Comparison of ENCODE assay signal across 11 mouse cellular contexts in the genomic region with DNA sequence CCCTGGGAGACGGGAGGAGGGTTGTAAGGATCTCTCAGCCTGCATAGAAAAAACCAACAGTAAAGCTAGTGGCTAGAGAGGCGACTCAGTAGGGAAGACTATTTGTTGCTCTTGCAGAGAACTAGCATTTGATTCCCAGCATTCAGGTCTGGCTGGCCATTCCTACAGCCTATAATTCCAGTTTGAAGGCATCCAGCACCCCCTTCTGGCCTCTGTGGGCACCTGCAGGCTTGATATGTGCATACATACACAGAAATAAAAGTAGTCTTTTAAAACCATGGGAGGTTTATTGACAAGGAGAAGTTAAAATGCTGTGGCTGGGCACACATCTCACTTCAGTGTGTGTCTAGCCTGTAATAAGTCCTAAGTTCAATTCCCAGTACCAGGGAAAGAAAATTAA. TPM values are rescaled to one million over a fixed set of nuclear protein-coding genes. Genes with fewer than 3 reads are reported as not detected.
DNase-seq lines count a peak whose midpoint lies in the region; ATAC-seq and TF ChIP-seq lines count a peak whose summit lies in the region.
"Had no signal": no experiment of that assay in that cellular context is flagged by ENCODE, and none has a peak within 500 bp of the region (broad histone marks: within the 10 kb centered on the region; RNA-seq: fewer than 3 reads in every experiment).

No protein-coding gene starts in this region.

- TF ChIP-seq EP300 in liver, postnatal 0 days (IDR thresholded peaks at IDR 0.05; ENCODE audit: low read depth): no peak

- no peak for TF ChIP-seq POLR2A in bone marrow macrophage, adult 2 months (IDR thresholded peaks at IDR 0.05; ENCODE audit: borderline replicate concordance, low read depth, low read length)

- no peaks in the 10 kb centered on the region for H3K9me3 ChIP-seq in E14TG2a.4 (ENCODE audit: low read length)
- no peaks in the 10 kb centered on the region for H3K9me3 ChIP-seq in liver, postnatal 0 days (ENCODE audit: low read length)
- H3K9me3 ChIP-seq: embryonic facial prominence, embryonic 13.5 days had no signal

- 88% methylated on average over 2 of the region's 2 CpGs for WGBS in liver, postnatal 0 days (ENCODE audit: insufficient replicate concordance)

- TF ChIP-seq CTCF in E14TG2a.4 (conservative IDR thresholded peaks at IDR 0.05; ENCODE audit: low read length): peak; percentile 57
- TF ChIP-seq CTCF in bone marrow macrophage, adult 2 months (IDR thresholded peaks at IDR 0.05; ENCODE audit: low read depth, low read length): peak; percentile 30; the same call in 1 of the 2 replicates
- peak; percentile 65 for TF ChIP-seq CTCF in liver, postnatal 0 days (IDR thresholded peaks at IDR 0.05; ENCODE audit: low read depth)

- ATAC-seq in liver, postnatal 0 days: no peak
- ATAC-seq in megakaryocyte, adult 5-6 weeks (ENCODE audit: poor library complexity, severe bottlenecking): no peak

- peak; percentile 17 to 25 for DNase-seq in kidney, postnatal 4 days
- DNase-seq in kidney, adult 11 months: no peak
- DNase-seq in liver, postnatal 0 days: no peak
- DNase-seq in left cerebral cortex, postnatal 14 days (ENCODE audit: low spot score in 2 of 2): no peak
- no peak for DNase-seq in adrenal gland, adult (ENCODE audit: inconsistent age in 2 of 2, low spot score in 1 of 2)
- DNase-seq: adrenal gland, adult 8-10 months had no signal

- no peak overlapping the region for H3K4me2 ChIP-seq in liver, postnatal 0 days (ENCODE audit: low read depth, low read length)
- H3K4me2 ChIP-seq: embryonic facial prominence, embryonic 13.5 days; heart, embryonic 11.5 days had no signal

- H3K9ac ChIP-seq in liver, postnatal 0 days (replicated peaks): no peak overlapping the region
- H3K9ac ChIP-seq: embryonic facial prominence, embryonic 13.5 days had no signal

- no peak overlapping the region for H3K27ac ChIP-seq in bone marrow macrophage, adult 2 months (ENCODE audit: insufficient read depth, low read depth, low read length)
- H3K27ac ChIP-seq in liver, postnatal 0 days (ENCODE audit: low read depth): no peak overlapping the region
- H3K27ac ChIP-seq: embryonic facial prominence, embryonic 13.5 days had no signal

- no peak overlapping the region for H3K4me3 ChIP-seq in E14TG2a.4 (replicated peaks; ENCODE audit: low read length)
- H3K4me3 ChIP-seq in bone marrow macrophage, adult 2 months (ENCODE audit: insufficient read depth, low read length): no peak overlapping the region
- H3K4me3 ChIP-seq in liver, postnatal 0 days (ENCODE audit: low read depth, low read length): no peak overlapping the region
- H3K4me3 ChIP-seq: embryonic facial prominence, embryonic 13.5 days had no signal

- H3K4me1 ChIP-seq in E14TG2a.4 (replicated peaks; ENCODE audit: low read depth, low read length): peaks cover 23% of the 10 kb centered on the region
- no peaks in the 10 kb centered on the region for H3K4me1 ChIP-seq in bone marrow macrophage, adult 2 months (ENCODE audit: control insufficient read depth, insufficient read depth, low read length)
- H3K4me1 ChIP-seq in liver, postnatal 0 days (ENCODE audit: insufficient read depth): no peaks in the 10 kb centered on the region
- H3K4me1 ChIP-seq: embryonic facial prominence, embryonic 13.5 days had no signal

- no peaks in the 10 kb centered on the region for H3K27me3 ChIP-seq in E14TG2a.4 (ENCODE audit: insufficient read depth, low read length)
- no peaks in the 10 kb centered on the region for H3K27me3 ChIP-seq in liver, postnatal 0 days (ENCODE audit: insufficient read depth, low read length)
- H3K27me3 ChIP-seq: embryonic facial prominence, embryonic 13.5 days had no signal

- intact Hi-C loops in left cerebral cortex, postnatal 14 days (cut with DNase I): no loop called here

- peaks cover 96% of the 10 kb centered on the region for H3K36me3 ChIP-seq in E14TG2a.4 (ENCODE audit: insufficient read depth, low read length)
- peaks cover 60% of the 10 kb centered on the region for H3K36me3 ChIP-seq in liver, postnatal 0 days (replicated peaks; ENCODE audit: insufficient read depth, low read length)

RNA-seq across cellular contexts. Expression of a gene that starts 21.0 kb away (rescaled TPM):
- polyA plus RNA-seq in bone marrow macrophage, adult 2 months (2012; ENCODE audit: insufficient read depth, insufficient read length, missing spikeins): 49.8 and 50.6 TPM in 2 replicates
- polyA plus RNA-seq in liver, postnatal 0 days (2015; fragmentation: Nextera tagmentation; extraction: Ambion mirVana): 19.0 and 22.1 TPM in 2 replicates
- total RNA-seq in left cerebral cortex, postnatal 14 days (2021): 10 to 100 TPM; 92.6 to 95.3 TPM
- total RNA-seq in megakaryocyte, adult 5-6 weeks (2015): 28.2 and 29.9 TPM in 2 replicates
- total RNA-seq in megakaryocyte, adult 5-6 weeks (2017): 85.0 and 88.4 TPM in 2 replicates

RNA-seq across cellular contexts. Expression of a gene that starts 25.2 kb away (rescaled TPM):
- polyA plus RNA-seq in bone marrow macrophage, adult 2 months (2012; ENCODE audit: insufficient read depth, insufficient read length, missing spikeins): 19.0 and 20.6 TPM in 2 replicates
- 13.4 and 14.7 TPM in 2 replicates for polyA plus RNA-seq in liver, postnatal 0 days (2015; fragmentation: Nextera tagmentation; extraction: Ambion mirVana)
- 10 to 100 TPM; 35.9 to 37.4 TPM for total RNA-seq in left cerebral cortex, postnatal 14 days (2021)
- total RNA-seq in megakaryocyte, adult 5-6 weeks (2015): 17.5 and 18.4 TPM in 2 replicates
- 44.2 and 54.7 TPM in 2 replicates for total RNA-seq in megakaryocyte, adult 5-6 weeks (2017)

RNA-seq across cellular contexts. Expression of a gene that starts 41.1 kb away (rescaled TPM):
- 7.9 and 10.1 TPM in 2 replicates for polyA plus RNA-seq in bone marrow macrophage, adult 2 months (2012; ENCODE audit: insufficient read depth, insufficient read length, missing spikeins)
- 9.0 and 10.0 TPM in 2 replicates for polyA plus RNA-seq in liver, postnatal 0 days (2015; fragmentation: Nextera tagmentation; extraction: Ambion mirVana)
- total RNA-seq in left cerebral cortex, postnatal 14 days (2021): 1 to 10 TPM; 5.2 to 7.2 TPM
- total RNA-seq in megakaryocyte, adult 5-6 weeks (2015): 5.3 and 9.6 TPM in 2 replicates
- total RNA-seq in megakaryocyte, adult 5-6 weeks (2017): 4.3 and 6.7 TPM in 2 replicates

RNA-seq across cellular contexts. Expression of a gene that starts 55.3 kb away (rescaled TPM):
- polyA plus RNA-seq in bone marrow macrophage, adult 2 months (2012; ENCODE audit: insufficient read depth, insufficient read length, missing spikeins): 98.2 and 109 TPM in 2 replicates
- 14.9 and 17.2 TPM in 2 replicates for polyA plus RNA-seq in liver, postnatal 0 days (2015; fragmentation: Nextera tagmentation; extraction: Ambion mirVana)
- total RNA-seq in left cerebral cortex, postnatal 14 days (2021): 1,000 to 10,000 TPM in 1 of 2 experiments, 100 to 1,000 TPM in 1; 952 to 1,021 TPM
- total RNA-seq in megakaryocyte, adult 5-6 weeks (2015): 59.3 and 72.4 TPM in 2 replicates
- 131 and 136 TPM in 2 replicates for total RNA-seq in megakaryocyte, adult 5-6 weeks (2017)

Comparison
In these comparisons a context has a peak if more than half of its experiments do, and no peak if none do; other contexts are left out.
1. DNase-seq: peak in kidney, postnatal 4 days (2 of 2); none in kidney, adult 11 months (single experiment), liver, postnatal 0 days (single experiment), left cerebral cortex, postnatal 14 days (0 of 2) and adrenal gland, adult (0 of 2).
2. Peak in every context shown above with its lines, with median percentiles within 50 percentile points of each other: CTCF ChIP-seq.